Mouse (Mus musculus): Measurements from ENCODE around the gene Inafm1. TPM values are rescaled to one million over a fixed set of nuclear protein-coding genes. Genes with fewer than 3 reads are reported as not detected.

The Inafm1 gene
- polyA plus RNA-seq, 1 experiment from 2014 or later = 8.8 TPM

DNA sequence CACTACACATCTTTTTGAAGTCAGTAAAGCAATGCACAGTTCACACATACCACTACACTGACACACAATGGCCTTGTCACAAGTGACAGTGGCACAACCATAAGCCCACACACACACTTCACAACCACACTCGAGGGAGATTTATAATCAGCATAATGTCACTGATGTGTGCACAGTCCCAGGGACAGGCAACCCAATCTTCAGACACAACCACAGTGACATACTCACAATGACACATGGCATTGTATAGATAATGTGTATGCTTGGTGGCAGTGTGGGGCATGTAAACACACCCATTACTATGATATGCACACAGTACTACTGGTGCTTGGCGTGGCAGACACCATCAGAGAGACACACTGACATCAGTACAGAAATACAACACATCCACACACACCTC lies 22.7 kb upstream of the Inafm1 start:
- ATAC-seq = peak; percentile 60
- Histone ChIP-seq H3K4me1 (peaks cover 54% of the 10 kb centered on the region), H3K4me3 (peak overlapping the region; percentile 57; the same call in 1 of the 2 replicates), H3K27me3 (replicated peaks) (peaks cover 36% of the 10 kb centered on the region), H3K4me2 (peak overlapping the region; percentile 85), H3K36me3 (no peaks in the 10 kb centered on the region), H3K9me3 (replicated peaks) (no peaks in the 10 kb centered on the region), H3K27ac (peak overlapping the region; percentile 98), H3K9ac (peak overlapping the region; percentile 72)
- 15% methylated on average over 2 of the region's 2 CpGs for WGBS (ENCODE audit: insufficient replicate concordance)

DNA sequence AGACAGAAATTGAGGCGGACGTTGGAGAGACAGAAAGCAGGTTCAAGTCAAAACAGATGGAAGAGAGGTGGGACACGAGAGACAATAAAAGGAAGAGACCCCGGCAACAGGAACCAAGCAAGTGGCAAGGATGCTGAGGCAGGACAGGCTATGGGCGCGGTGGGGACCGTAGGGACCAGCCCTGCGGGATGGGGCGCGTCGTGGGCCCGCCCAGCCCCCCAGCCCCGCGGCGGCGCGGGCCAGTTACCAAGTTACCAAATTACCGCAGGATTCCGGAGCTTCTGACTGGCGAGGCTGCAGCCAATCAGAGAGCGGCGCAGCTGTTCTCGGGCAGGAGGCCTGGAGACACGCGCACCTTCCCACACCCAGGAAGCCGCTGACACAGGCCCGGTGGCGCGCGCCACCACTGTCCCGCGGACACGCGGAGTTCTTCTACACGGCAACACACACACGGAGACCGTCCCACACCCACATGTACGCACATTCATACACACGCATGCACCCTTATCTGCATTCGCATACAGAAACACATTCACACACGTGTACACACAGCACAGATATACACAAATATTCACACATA lies 22.0 kb upstream of the Inafm1 start:
- Histone ChIP-seq H3K4me2 (peak overlapping the region; percentile 85), H3K9me3 (replicated peaks) (no peaks in the 10 kb centered on the region), H3K9ac (peak overlapping the region; percentile 72), H3K36me3 (no peaks in the 10 kb centered on the region), H3K4me3 (peak overlapping the region; percentile 57), H3K27ac (peak overlapping the region; percentile 98), H3K4me1 (peaks cover 51% of the 10 kb centered on the region), H3K27me3 (replicated peaks) (peaks cover 29% of the 10 kb centered on the region)
- WGBS (ENCODE audit: insufficient replicate concordance) = 1% methylated on average over 41 of the region's 41 CpGs
- peak; percentile 74 for ATAC-seq

DNA sequence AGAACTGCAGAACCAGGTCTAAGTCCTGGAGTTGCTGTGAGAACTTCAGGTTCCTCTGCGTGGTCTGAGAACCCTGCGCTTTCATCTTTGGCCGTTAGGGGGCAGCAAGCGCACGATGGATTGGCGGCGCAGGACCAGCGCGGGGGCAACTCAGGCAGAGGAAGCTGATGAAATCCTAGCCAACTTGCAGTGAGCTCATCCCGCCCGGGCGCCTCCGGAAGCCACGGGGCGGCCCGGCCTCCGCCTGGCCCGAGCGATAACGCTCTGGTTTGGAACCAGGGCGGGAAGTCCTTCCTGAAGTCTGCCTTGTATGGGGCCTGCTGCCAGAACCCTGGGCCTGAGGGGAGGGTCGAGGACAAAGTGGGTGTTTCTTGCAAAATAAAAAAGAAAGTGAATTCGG lies 21.4 kb upstream of the Inafm1 start:
- under 1% methylated on average over 23 of the region's 23 CpGs for WGBS (ENCODE audit: insufficient replicate concordance)
- Histone ChIP-seq H3K9me3 (replicated peaks) (no peaks in the 10 kb centered on the region), H3K27ac (peak overlapping the region; percentile 98)

DNA sequence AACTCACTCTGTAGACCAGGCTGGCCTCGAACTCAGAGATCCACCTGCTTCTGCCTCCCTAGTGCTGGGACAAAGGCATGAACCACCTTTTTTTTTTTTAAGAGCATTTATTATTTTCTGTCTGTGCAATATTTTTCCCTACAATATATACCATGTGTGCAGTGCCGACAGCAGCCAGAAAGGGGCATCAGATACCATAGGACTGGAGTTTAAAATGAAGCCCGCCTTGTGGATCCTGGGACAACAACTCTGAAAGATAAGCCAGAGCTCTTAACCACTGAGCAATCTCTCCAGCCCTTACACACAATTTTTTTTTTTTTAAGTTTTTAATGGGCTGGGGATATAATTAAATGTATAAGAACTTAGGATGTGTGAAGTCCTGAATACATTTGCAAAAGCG lies 20.9 kb upstream of the Inafm1 start:
- 14% methylated on average over 4 of the region's 4 CpGs for WGBS (ENCODE audit: insufficient replicate concordance)
- Histone ChIP-seq H3K4me2 (peak overlapping the region; percentile 85), H3K9ac (peak overlapping the region; percentile 72), H3K4me1 (peaks cover 42% of the 10 kb centered on the region), H3K9me3 (replicated peaks) (no peaks in the 10 kb centered on the region), H3K36me3 (no peaks in the 10 kb centered on the region), H3K27me3 (replicated peaks) (peaks cover 18% of the 10 kb centered on the region), H3K4me3 (peak overlapping the region; percentile 57), H3K27ac (peak overlapping the region; percentile 98)
- peak; percentile 45 for ATAC-seq

More for the DNA sequence above, 21.4 kb upstream of the Inafm1 start:
- H3K9ac ChIP-seq = peak overlapping the region; percentile 72
- H3K4me1 ChIP-seq = peaks cover 47% of the 10 kb centered on the region
- peak overlapping the region; percentile 85 for H3K4me2 ChIP-seq
- H3K36me3 ChIP-seq = no peaks in the 10 kb centered on the region
- peak; percentile 85 for ATAC-seq
- H3K27me3 ChIP-seq (replicated peaks) = peaks cover 23% of the 10 kb centered on the region
- H3K4me3 ChIP-seq = peak overlapping the region; percentile 57

- 39% methylated on average over 1 of the region's 1 CpGs for WGBS (ENCODE audit: insufficient replicate concordance)
- H3K9ac ChIP-seq = no peak overlapping the region
- no peak for ATAC-seq
- no peak overlapping the region for H3K27ac ChIP-seq
- no peak overlapping the region for H3K4me2 ChIP-seq
- H3K36me3 ChIP-seq = peaks cover 17% of the 10 kb centered on the region
- no peaks in the 10 kb centered on the region for H3K27me3 ChIP-seq (replicated peaks)
- H3K9me3 ChIP-seq (replicated peaks) = no peaks in the 10 kb centered on the region
- no peak overlapping the region for H3K4me3 ChIP-seq
- peaks cover 35% of the 10 kb centered on the region for H3K4me1 ChIP-seq
These were observed 14.4 kb upstream of the Inafm1 start for GRCm38 (mm10) chr7:16287791-16288190.

DNA sequence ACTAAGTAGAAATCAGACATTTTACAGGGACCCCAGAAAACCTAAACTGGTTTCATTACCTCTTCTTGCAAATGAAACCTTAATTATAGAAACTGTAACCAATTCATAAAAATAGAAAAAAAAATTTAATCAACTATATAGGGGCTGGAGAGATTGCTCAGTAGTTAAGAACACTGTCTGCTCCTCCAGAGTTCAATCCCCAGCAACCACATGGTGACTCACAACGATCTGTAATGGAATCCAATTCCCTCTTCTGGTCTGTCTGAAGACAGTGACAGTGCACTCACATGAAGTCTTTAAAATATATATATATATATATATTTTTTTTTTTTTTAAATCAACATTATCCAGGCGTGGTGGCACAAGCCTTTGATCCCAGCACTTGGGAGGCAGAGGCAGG lies 13.6 kb upstream of the Inafm1 start:
- H3K36me3 ChIP-seq = peaks cover 25% of the 10 kb centered on the region
- H3K9ac ChIP-seq = peak overlapping the region; percentile 81
- H3K9me3 ChIP-seq (replicated peaks) = no peaks in the 10 kb centered on the region
- peak overlapping the region; percentile 96 for H3K27ac ChIP-seq
- H3K27me3 ChIP-seq (replicated peaks) = no peaks in the 10 kb centered on the region
- peak overlapping the region; percentile 79 for H3K4me3 ChIP-seq
- ATAC-seq = no peak
- 63% methylated on average over 2 of the region's 2 CpGs for WGBS (ENCODE audit: insufficient replicate concordance)
- peaks cover 35% of the 10 kb centered on the region for H3K4me1 ChIP-seq
- peak overlapping the region; percentile 90 for H3K4me2 ChIP-seq

DNA sequence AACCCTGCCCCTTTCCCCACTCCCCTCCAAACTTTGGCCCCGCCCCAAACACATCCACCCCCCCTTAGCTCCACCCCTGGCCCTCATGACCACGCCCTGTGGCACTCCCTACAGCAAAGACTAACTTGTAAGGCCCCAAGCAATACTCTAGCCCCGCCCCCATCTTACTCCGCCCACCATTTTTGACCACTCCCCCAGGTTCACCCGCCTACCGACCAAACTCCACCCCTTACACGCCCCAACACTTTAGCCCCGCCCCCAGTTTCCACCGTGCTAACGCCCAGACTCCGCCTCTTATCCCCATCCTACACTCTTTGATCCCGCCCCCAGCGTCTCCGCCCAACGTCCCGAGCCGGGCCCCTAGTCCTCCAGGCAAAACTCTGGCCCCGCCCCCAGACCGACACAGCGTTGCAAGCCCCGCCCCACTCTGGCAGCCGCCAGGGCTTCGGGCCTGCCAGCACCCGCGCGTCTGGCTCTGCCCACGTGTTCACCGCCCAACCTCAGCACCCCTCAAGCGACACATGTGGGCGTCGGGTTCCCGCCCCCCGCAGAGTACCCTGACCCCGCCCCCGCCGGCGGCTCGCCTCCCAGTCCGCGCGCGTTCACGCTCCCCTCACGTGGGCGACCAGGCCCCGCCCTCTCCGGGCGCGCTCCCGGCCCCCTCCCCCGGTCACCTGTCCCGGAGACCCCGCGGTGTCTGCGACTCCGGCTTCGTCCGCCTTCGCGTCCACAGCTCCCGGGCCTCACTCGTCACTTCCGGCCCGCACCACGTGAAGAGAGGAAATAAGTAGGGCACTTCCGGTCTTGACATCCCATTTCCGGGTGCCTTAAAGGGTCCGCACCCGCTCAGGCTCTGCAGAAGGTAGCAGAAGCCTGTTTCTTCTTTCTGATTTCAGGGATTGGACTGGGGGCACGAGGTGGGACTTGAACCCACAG lies 12.9 kb upstream of the Inafm1 start, which contains the start of gene Ccdc9:
Gene Ccdc9, minus strand, starts transcription at position 770 of the 936 bp plus-strand sequence.
- peaks cover 35% of the 10 kb centered on the region for H3K4me1 ChIP-seq
- H3K27ac ChIP-seq = peak within 1 kb of the TSS; percentile 96
- peaks cover 32% of the 10 kb centered on the region for H3K36me3 ChIP-seq
- peak within 1 kb of the TSS; percentile 79 for H3K4me3 ChIP-seq
- peak; percentile 84 for ATAC-seq
- peak within 1 kb of the TSS; percentile 90 for H3K4me2 ChIP-seq
- H3K9me3 ChIP-seq (replicated peaks) = no peaks in the 10 kb centered on the region
- peak within 1 kb of the TSS; percentile 81 for H3K9ac ChIP-seq
- under 1% methylated on average over 68 of the region's 70 CpGs for WGBS (ENCODE audit: insufficient replicate concordance)
- H3K27me3 ChIP-seq (replicated peaks) = no peaks in the 10 kb centered on the region

DNA sequence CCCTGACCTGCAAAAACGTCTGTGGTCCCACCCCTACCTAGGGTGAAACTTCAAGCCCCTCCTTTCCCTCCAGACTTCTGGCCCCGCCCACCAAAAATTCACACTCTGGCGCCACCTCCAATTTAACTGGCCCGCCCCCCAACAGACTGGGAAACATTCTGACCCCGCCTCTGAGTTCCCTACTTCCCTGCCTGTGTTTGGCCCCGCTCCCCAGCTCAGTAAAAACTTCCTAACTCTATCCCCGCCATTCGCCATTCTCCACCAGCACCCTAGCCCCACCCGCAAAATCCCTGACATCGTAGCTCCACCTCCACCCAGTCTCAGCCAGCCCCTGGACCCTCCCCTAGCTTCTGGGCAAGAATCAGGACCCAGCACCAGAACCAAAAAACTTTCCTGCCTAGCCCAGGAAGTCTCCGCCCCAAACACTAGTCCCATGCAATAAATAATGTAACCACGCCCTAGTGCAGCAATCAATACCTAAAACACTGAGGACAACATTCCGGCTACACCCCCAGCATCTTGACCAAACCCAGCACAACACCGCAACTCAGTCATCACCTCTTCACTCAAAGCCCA lies 12.1 kb upstream of the Inafm1 start:
- WGBS (ENCODE audit: insufficient replicate concordance) = 3% methylated on average over 14 of the region's 14 CpGs
- peak overlapping the region; percentile 96 for H3K27ac ChIP-seq
- H3K36me3 ChIP-seq = peaks cover 39% of the 10 kb centered on the region
- peak overlapping the region; percentile 79 for H3K4me3 ChIP-seq
- H3K9me3 ChIP-seq (replicated peaks) = no peaks in the 10 kb centered on the region
- H3K4me1 ChIP-seq = peaks cover 35% of the 10 kb centered on the region
- peak; percentile 46 for ATAC-seq
- peak overlapping the region; percentile 90 for H3K4me2 ChIP-seq
- peak overlapping the region; percentile 48 for H3K9ac ChIP-seq
- H3K27me3 ChIP-seq (replicated peaks) = no peaks in the 10 kb centered on the region

- Histone ChIP-seq H3K36me3 (peaks cover 46% of the 10 kb centered on the region), H3K4me3 (peak overlapping the region; percentile 79), H3K27ac (peak overlapping the region; percentile 96), H3K27me3 (replicated peaks) (no peaks in the 10 kb centered on the region), H3K9me3 (replicated peaks) (no peaks in the 10 kb centered on the region), H3K4me2 (peak overlapping the region; percentile 90), H3K4me1 (peaks cover 35% of the 10 kb centered on the region), H3K9ac (no peak overlapping the region)
- 70% methylated on average over 9 of the region's 9 CpGs for WGBS (ENCODE audit: insufficient replicate concordance)
- ATAC-seq = no peak
These were observed 11.5 kb upstream of the Inafm1 start for GRCm38 (mm10) chr7:16284904-16285303.

GRCm38 (mm10) chr7:16284001-16284400 lies 10.6 kb upstream of the Inafm1 start:
- no peak overlapping the region for H3K4me2 ChIP-seq
- no peak overlapping the region for H3K4me3 ChIP-seq
- 85% methylated on average over 8 of the region's 8 CpGs for WGBS (ENCODE audit: insufficient replicate concordance)
- H3K4me1 ChIP-seq = peaks cover 35% of the 10 kb centered on the region
- 0 out of 2 replicates have a peak overlapping the region, but pooled peaks have one; percentile 96 for H3K27ac ChIP-seq
- no peaks in the 10 kb centered on the region for H3K27me3 ChIP-seq (replicated peaks)
- H3K36me3 ChIP-seq = peaks cover 53% of the 10 kb centered on the region
- no peak overlapping the region for H3K9ac ChIP-seq
- ATAC-seq = no peak
- H3K9me3 ChIP-seq (replicated peaks) = no peaks in the 10 kb centered on the region

GRCm38 (mm10) chr7:16282334-16282733 lies 8.9 kb upstream of the Inafm1 start:
- H3K9ac ChIP-seq = no peak overlapping the region
- no peak overlapping the region for H3K27ac ChIP-seq
- no peak overlapping the region for H3K4me2 ChIP-seq
- WGBS (ENCODE audit: insufficient replicate concordance) = 83% methylated on average over 13 of the region's 13 CpGs
- H3K4me3 ChIP-seq = no peak overlapping the region
- H3K9me3 ChIP-seq (replicated peaks) = no peaks in the 10 kb centered on the region
- H3K4me1 ChIP-seq = peaks cover 30% of the 10 kb centered on the region
- no peaks in the 10 kb centered on the region for H3K27me3 ChIP-seq (replicated peaks)
- no peak for ATAC-seq
- peaks cover 70% of the 10 kb centered on the region for H3K36me3 ChIP-seq

DNA sequence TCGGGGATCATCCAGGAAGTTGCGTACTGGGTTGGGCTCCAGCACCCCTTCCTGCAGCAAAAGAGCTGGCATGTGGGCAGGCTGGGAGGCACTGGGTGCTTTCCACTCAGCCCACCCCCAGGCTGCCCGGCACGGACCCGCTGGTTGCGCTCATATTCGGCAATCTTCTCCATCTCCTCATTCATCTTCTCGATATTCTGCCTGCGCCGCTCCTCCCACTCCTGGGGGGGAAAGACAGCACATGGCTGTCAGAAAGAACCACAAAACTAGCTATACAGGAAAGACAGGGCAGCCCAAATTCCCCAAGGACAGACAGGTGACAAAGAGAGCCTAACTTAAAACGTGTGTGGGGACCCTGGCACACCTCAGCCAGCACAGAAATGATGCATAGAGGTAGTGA lies 7.3 kb upstream of the Inafm1 start:
- ATAC-seq = no peak
- Histone ChIP-seq H3K4me1 (peaks cover 41% of the 10 kb centered on the region), H3K9me3 (replicated peaks) (no peaks in the 10 kb centered on the region), H3K27me3 (replicated peaks) (no peaks in the 10 kb centered on the region), H3K4me3 (no peak overlapping the region), H3K27ac (no peak overlapping the region), H3K4me2 (no peak overlapping the region), H3K36me3 (peaks cover 86% of the 10 kb centered on the region), H3K9ac (no peak overlapping the region)
- WGBS (ENCODE audit: insufficient replicate concordance) = 87% methylated on average over 11 of the region's 11 CpGs

All from liver, embryonic 12.5 days (tissue).